Mouse (Mus musculus) ES-Bruce4 (cell line): ENCODE data around the gene Mageb3. TPM values are rescaled to one million over a fixed set of nuclear protein-coding genes. Genes with fewer than 3 reads are reported as not detected.

Experiments used
- H3K27ac ChIP-seq: 2 replicates; pipeline ENCODE4 v1.5.1; 2012; ENCODE audit warnings: low read length, inconsistent platforms; ENCODE audit not compliant: insufficient read depth
- H3K27me3 ChIP-seq: 2 replicates; pipeline ENCODE4 v1.6.1; 2012; ENCODE audit warnings: mild to moderate bottlenecking, low read length, inconsistent platforms; ENCODE audit not compliant: control insufficient read depth, poor library complexity, insufficient read depth, severe bottlenecking
- H3K36me3 ChIP-seq: 2 replicates; pipeline ENCODE4 v1.6.1; 2012; ENCODE audit warnings: inconsistent platforms, mild to moderate bottlenecking, low read length, moderate library complexity; ENCODE audit not compliant: control insufficient read depth, poor library complexity, insufficient read depth, severe bottlenecking
- H3K4me1 ChIP-seq: one replicate; pipeline ENCODE4 v1.8.1; 2011; ENCODE audit warnings: low read length; ENCODE audit not compliant: control insufficient read depth, insufficient read depth
- H3K4me3 ChIP-seq: 2 replicates; pipeline ENCODE4 v1.5.1; 2011; ENCODE audit warnings: low read depth, mild to moderate bottlenecking, low read length
- H3K9ac ChIP-seq: 2 replicates; pipeline ENCODE4 v1.6.1; 2012; ENCODE audit warnings: low read depth, mild to moderate bottlenecking, inconsistent platforms; ENCODE audit not compliant: poor library complexity, severe bottlenecking
- H3K9me3 ChIP-seq: replicated peaks from 2 replicates; pipeline ENCODE4 v1.6.1; 2012; ENCODE audit warnings: mild to moderate bottlenecking, low read length, inconsistent platforms; ENCODE audit not compliant: control insufficient read depth, poor library complexity, insufficient read depth, severe bottlenecking
- CTCF ChIP-seq: IDR thresholded peaks from one replicate; pipeline ENCODE4 v1.8.1; 2011; ENCODE audit warnings: low read depth, low read length
- EP300 ChIP-seq: IDR thresholded peaks from 2 replicates; pipeline ENCODE4 v1.6.1; 2011; ENCODE audit warnings: low read depth, low read length; ENCODE audit not compliant: insufficient read depth
- POLR2A ChIP-seq: IDR thresholded peaks from one replicate; pipeline ENCODE4 v1.8.1; 2011; ENCODE audit warnings: low read length; ENCODE audit not compliant: insufficient read depth
- polyA plus RNA-seq: library from polyadenylated mRNA; stranded (reverse); fragments of >200 nt; gene quantifications from 2 replicates; pipeline ENCODE4 v1.2.4, GENCODE M21; 2011; ENCODE audit warnings: low read depth; ENCODE audit not compliant: missing spikeins, insufficient read depth, insufficient read length

The Mageb3 gene
- polyA plus RNA-seq, result not detected in 2 replicates

- Histone ChIP-seq H3K27ac (peak within 1 kb of the TSS; percentile 72), H3K9ac (peak within 1 kb of the TSS; percentile 70), H3K4me1 (no peaks in the 10 kb centered on the region), H3K9me3 (no peaks in the 10 kb centered on the region; the same call in 1 of the 2 replicates), H3K27me3 (no peaks in the 10 kb centered on the region), H3K36me3 (peaks cover 5% of the 10 kb centered on the region), H3K4me3 (peak within 1 kb of the TSS; percentile 95)
- TF ChIP-seq POLR2A (peak; percentile 96), CTCF (no peak), EP300 (peak; percentile 44; the same call in 1 of the 2 replicates)
Measured at GRCm38 (mm10) chr2:121955765-121956223, at the start of gene Mageb3, which contains the start of gene Ctdspl2. TSS of gene Mageb3 (minus strand) at chr2:121956092. TSS of gene Ctdspl2 (plus strand) at chr2:121956001.

- Histone ChIP-seq H3K27ac (no peak overlapping the region), H3K36me3 (peaks cover 23% of the 10 kb centered on the region), H3K4me1 (no peaks in the 10 kb centered on the region), H3K9ac (no peak overlapping the region), H3K9me3 (no peaks in the 10 kb centered on the region), H3K4me3 (no peak overlapping the region), H3K27me3 (no peaks in the 10 kb centered on the region)
- TF ChIP-seq POLR2A, result no peak
- no peak for TF ChIP-seq EP300
- TF ChIP-seq CTCF, result no peak
Measured at GRCm38 (mm10) chr2:121995738-121996137, 39.8 kb upstream of the Mageb3 start.

- peak overlapping the region; percentile 92 for H3K4me3 ChIP-seq
- peaks cover 10% of the 10 kb centered on the region for H3K36me3 ChIP-seq
- H3K27ac ChIP-seq, result no peak overlapping the region
- H3K9me3 ChIP-seq, result no peaks in the 10 kb centered on the region
- no peaks in the 10 kb centered on the region for H3K4me1 ChIP-seq
- no peaks in the 10 kb centered on the region for H3K27me3 ChIP-seq
- TF ChIP-seq EP300 (no peak), POLR2A (no peak), CTCF (no peak)
- peak overlapping the region; percentile 70 for H3K9ac ChIP-seq
Measured at GRCm38 (mm10) chr2:121957216-121957792, 1.4 kb upstream of the Mageb3 start.

- Histone ChIP-seq H3K27ac (peak overlapping the region; percentile 72), H3K9ac (peak overlapping the region; percentile 70), H3K27me3 (no peaks in the 10 kb centered on the region), H3K4me1 (no peaks in the 10 kb centered on the region), H3K9me3 (no peaks in the 10 kb centered on the region; the same call in 1 of the 2 replicates), H3K36me3 (peaks cover 7% of the 10 kb centered on the region), H3K4me3 (peak overlapping the region; percentile 92)
- TF ChIP-seq EP300 (0 out of 2 replicates have a peak, but pooled peaks have one; percentile 4), POLR2A (peak; percentile 57), CTCF (no peak)
Measured at GRCm38 (mm10) chr2:121956224-121957018, 529 bp upstream of the Mageb3 start.

- peaks cover 2% of the 10 kb centered on the region; the same call in 1 of the 2 replicates for H3K9me3 ChIP-seq
- TF ChIP-seq CTCF (no peak), EP300 (no peak), POLR2A (no peak)
Measured at GRCm38 (mm10) chr2:121954971-121955656, 778 bp downstream of the Mageb3 start.

More at GRCm38 (mm10) chr2:121954971-121955656, 778 bp downstream of the Mageb3 start:
- Histone ChIP-seq H3K27me3 (no peaks in the 10 kb centered on the region), H3K27ac (peak overlapping the region; percentile 68), H3K36me3 (peaks cover 4% of the 10 kb centered on the region), H3K9ac (peak overlapping the region; percentile 70), H3K4me3 (peak overlapping the region; percentile 95), H3K4me1 (no peaks in the 10 kb centered on the region)
